In the genomic region with DNA sequence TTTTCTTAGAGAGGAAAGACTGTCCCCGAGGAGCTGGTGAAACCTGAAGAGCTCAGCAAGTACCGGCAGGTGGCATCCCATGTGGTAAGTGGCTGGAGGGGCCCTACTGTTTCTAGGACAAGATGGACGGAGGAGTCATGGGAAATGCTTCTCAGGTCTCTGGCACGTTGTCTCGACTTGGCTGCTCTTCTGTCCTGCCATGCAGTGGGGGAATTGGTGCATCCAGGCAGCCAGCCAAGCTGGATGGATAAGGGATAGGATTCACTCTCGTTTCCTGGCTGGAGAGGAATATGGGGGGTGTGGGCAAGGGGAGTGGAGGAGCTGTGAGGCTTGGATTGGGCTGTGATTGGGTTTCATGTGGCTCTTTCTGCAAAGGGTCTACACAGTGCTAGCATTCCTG, we compare ENCODE assay signal across 25 mouse cellular contexts. TPM values are rescaled to one million over a fixed set of nuclear protein-coding genes. Genes with fewer than 3 reads are reported as not detected.
A peak's percentile ranks its signal among the peaks of the same experiment; 100 is the strongest.
DNase-seq lines count a peak whose midpoint lies in the region; ATAC-seq and TF ChIP-seq lines count a peak whose summit lies in the region.
"Had no signal": no experiment of that assay in that cellular context is flagged by ENCODE, and none has a peak within 500 bp of the region (broad histone marks: within the 10 kb centered on the region; RNA-seq: fewer than 3 reads in every experiment).

No protein-coding gene starts in this region.

- H3K9me3 ChIP-seq in heart, embryonic 12.5 days (replicated peaks) = no peaks in the 10 kb centered on the region
- H3K9me3 ChIP-seq in kidney, embryonic 16.5 days (ENCODE audit: low read length) = no peaks in the 10 kb centered on the region
- H3K9me3 ChIP-seq: embryonic facial prominence, embryonic 12.5 days; hindbrain, embryonic 15.5 days; midbrain, embryonic 13.5 days had no signal

- peaks cover 31% of the 10 kb centered on the region for H3K36me3 ChIP-seq in heart, adult 2 months (ENCODE audit: control insufficient read depth, insufficient read depth, low read length)
- H3K36me3 ChIP-seq in heart, embryonic 12.5 days = peaks cover 77% of the 10 kb centered on the region
- H3K36me3 ChIP-seq in kidney, embryonic 16.5 days (ENCODE audit: insufficient read depth, low read length) = peaks cover 66% of the 10 kb centered on the region

- TF ChIP-seq POLR2A in heart, adult 2 months (IDR thresholded peaks at IDR 0.05; ENCODE audit: insufficient read depth, low read depth, low read length) = no peak

- H3K79me2 ChIP-seq in heart, adult 2 months (replicated peaks; ENCODE audit: control insufficient read depth, insufficient read depth, low read length) = no peaks in the 10 kb centered on the region

- TF ChIP-seq EP300 in heart, adult 2 months (IDR thresholded peaks at IDR 0.05; ENCODE audit: insufficient read depth, low read depth, low read length) = peak; percentile 72; the same call in 1 of the 2 replicates

- intact Hi-C loops in heart, adult 2 months (cut with DNase I) = no loop called here
- intact Hi-C loops in heart, postnatal 36 days (cut with DNase I) = no loop called here

- H3K27me3 ChIP-seq in heart, adult 2 months (ENCODE audit: control insufficient read depth, insufficient read depth, low read length) = no peaks in the 10 kb centered on the region
- no peaks in the 10 kb centered on the region for H3K27me3 ChIP-seq in heart, embryonic 12.5 days (replicated peaks)
- H3K27me3 ChIP-seq in kidney, embryonic 16.5 days (ENCODE audit: insufficient read depth, low read length) = no peaks in the 10 kb centered on the region
- H3K27me3 ChIP-seq: embryonic facial prominence, embryonic 12.5 days; hindbrain, embryonic 15.5 days; midbrain, embryonic 13.5 days had no signal

- H3K4me3 ChIP-seq in heart, adult 2 months = no peak overlapping the region
- H3K4me3 ChIP-seq in heart, embryonic 12.5 days = no peak overlapping the region
- H3K4me3 ChIP-seq in kidney, embryonic 16.5 days (ENCODE audit: low read length) = no peak overlapping the region
- H3K4me3 ChIP-seq: embryonic facial prominence, embryonic 12.5 days; hindbrain, embryonic 15.5 days; left cerebral cortex, adult 2 months; midbrain, embryonic 13.5 days had no signal

- H3K4me1 ChIP-seq in heart, adult 2 months (ENCODE audit: control insufficient read depth, insufficient read depth, low read length) = peaks cover 5% of the 10 kb centered on the region
- peaks cover 41% of the 10 kb centered on the region for H3K4me1 ChIP-seq in heart, embryonic 12.5 days (replicated peaks)
- peaks cover 24% of the 10 kb centered on the region for H3K4me1 ChIP-seq in kidney, embryonic 16.5 days (ENCODE audit: insufficient read depth, low read length)

- WGBS in heart, adult 2 months = 31% methylated on average over 6 of the region's 6 CpGs
- 79% methylated on average over 6 of the region's 6 CpGs for WGBS in heart, embryonic 12.5 days
- WGBS in kidney, embryonic 16.5 days = 77% methylated on average over 6 of the region's 6 CpGs

- H3K9ac ChIP-seq in heart, adult 2 months (ENCODE audit: low read depth, low read length) = no peak overlapping the region
- H3K9ac ChIP-seq in heart, embryonic 12.5 days = no peak overlapping the region
- no peak overlapping the region for H3K9ac ChIP-seq in kidney, embryonic 16.5 days (replicated peaks; ENCODE audit: low read length)
- H3K9ac ChIP-seq: embryonic facial prominence, embryonic 12.5 days; hindbrain, embryonic 15.5 days; midbrain, embryonic 13.5 days had no signal

- ATAC-seq in heart, embryonic 12.5 days (ENCODE audit: insufficient number of reproducible peaks, low FRiP score) = no peak
- ATAC-seq in kidney, embryonic 16.5 days (ENCODE audit: low FRiP score, low TSS enrichment) = no peak
- ATAC-seq: intestine, postnatal 0 days; midbrain, embryonic 13.5 days had no signal

- no peak overlapping the region; the same call in 1 of the 2 replicates for H3K27ac ChIP-seq in heart, adult 2 months
- no peak overlapping the region for H3K27ac ChIP-seq in heart, embryonic 12.5 days (ENCODE audit: poor library complexity, severe bottlenecking)
- no peak overlapping the region for H3K27ac ChIP-seq in kidney, embryonic 16.5 days (ENCODE audit: low read length)
- H3K27ac ChIP-seq: embryonic facial prominence, embryonic 12.5 days; hindbrain, embryonic 15.5 days; left cerebral cortex, adult 2 months; macrophage; midbrain, embryonic 13.5 days; stomach, postnatal 0 days had no signal

- H3K4me2 ChIP-seq in heart, embryonic 12.5 days = no peak overlapping the region
- H3K4me2 ChIP-seq in kidney, embryonic 16.5 days (replicated peaks; ENCODE audit: low read depth, low read length) = no peak overlapping the region
- H3K4me2 ChIP-seq: embryonic facial prominence, embryonic 12.5 days; hindbrain, embryonic 15.5 days; midbrain, embryonic 13.5 days had no signal

- TF ChIP-seq CTCF in heart, adult 2 months (IDR thresholded peaks at IDR 0.05) = peak; percentile 26; the same call in 1 of the 2 replicates

- DNase-seq in heart, adult 2 months = peak; percentile 61 to 77
- peak; percentile 46 to 54 for DNase-seq in right cerebral cortex, postnatal 10 days (ENCODE audit: low spot score in 2 of 2)
- DNase-seq in right cerebral cortex, postnatal 4 days = no peak
- DNase-seq in gastrocnemius, postnatal 25 days = peak; percentile 61
- DNase-seq in heart, postnatal 36 days = peak; percentile 57 to 62
- no peak for DNase-seq in ovary, postnatal 14 days (ENCODE audit: low spot score)
- DNase-seq: adrenal gland, postnatal 14 days; B cell, adult 2 months; cerebellum, adult 18-20 months; kidney, postnatal 14 days; liver; lung, adult 2 months; thymus, postnatal 36 days had no signal

RNA-seq across cellular contexts. Expression of a gene that starts 5.3 kb away (rescaled TPM):
- total RNA-seq in heart, adult 2 months (2021) = 100 to 1,000 TPM; 216 to 243 TPM
- 432 and 512 TPM in 2 replicates for polyA plus RNA-seq in heart, adult 2 months (2012; rRNA removed)
- polyA plus RNA-seq in heart, embryonic 12.5 days (2016; fragmentation: Nextera tagmentation; extraction: Ambion mirVana) = 24.9 and 26.2 TPM in 2 replicates
- total RNA-seq in gastrocnemius, postnatal 25 days (2021) = 100 to 1,000 TPM; 149 to 172 TPM
- total RNA-seq in heart, postnatal 36 days (2021) = 100 to 1,000 TPM; 218 to 273 TPM
- polyA plus RNA-seq in kidney, embryonic 16.5 days (2015; fragmentation: Nextera tagmentation; extraction: Ambion mirVana) = 47.6 and 51.3 TPM in 2 replicates

RNA-seq across cellular contexts. Expression of a gene that starts 18.5 kb away (rescaled TPM):
- total RNA-seq in heart, adult 2 months (2021) = 100 to 1,000 TPM; 101 to 109 TPM
- 160 and 196 TPM in 2 replicates for polyA plus RNA-seq in heart, adult 2 months (2012; rRNA removed)
- 67.4 and 70.9 TPM in 2 replicates for polyA plus RNA-seq in heart, embryonic 12.5 days (2016; fragmentation: Nextera tagmentation; extraction: Ambion mirVana)
- total RNA-seq in gastrocnemius, postnatal 25 days (2021) = 100 to 1,000 TPM; 190 to 210 TPM
- total RNA-seq in heart, postnatal 36 days (2021) = 100 to 1,000 TPM in 1 of 2 experiments, 10 to 100 TPM in 1; 97.4 to 107 TPM
- 115 and 118 TPM in 2 replicates for polyA plus RNA-seq in kidney, embryonic 16.5 days (2015; fragmentation: Nextera tagmentation; extraction: Ambion mirVana)

RNA-seq across cellular contexts. Expression of a gene that starts 20.1 kb away (rescaled TPM):
- total RNA-seq in heart, adult 2 months (2021) = not detected
- polyA plus RNA-seq in heart, adult 2 months (2012; rRNA removed) = not detected in 2 replicates
- polyA plus RNA-seq in heart, embryonic 12.5 days (2016; fragmentation: Nextera tagmentation; extraction: Ambion mirVana) = not detected in 2 replicates
- total RNA-seq in gastrocnemius, postnatal 25 days (2021) = not detected
- not detected for total RNA-seq in heart, postnatal 36 days (2021)
- not detected in 2 replicates for polyA plus RNA-seq in kidney, embryonic 16.5 days (2015; fragmentation: Nextera tagmentation; extraction: Ambion mirVana)
- total RNA-seq: adrenal gland, postnatal 14 days; granulocyte monocyte progenitor cell, adult 5-6 weeks; layer of hippocampus, adult 8-10 months; left cerebral cortex, adult 2 months had no signal
- polyA plus RNA-seq: cortical plate, adult 2 months; intestine, postnatal 0 days; macrophage; midbrain, embryonic 13.5 days had no signal

RNA-seq across cellular contexts. Expression of a gene that starts 30.6 kb away (rescaled TPM):
- total RNA-seq in heart, adult 2 months (2021) = 10 to 100 TPM; 10.7 to 12.0 TPM
- 11.1 and 11.5 TPM in 2 replicates for polyA plus RNA-seq in heart, adult 2 months (2012; rRNA removed)
- 61.5 and 62.2 TPM in 2 replicates for polyA plus RNA-seq in heart, embryonic 12.5 days (2016; fragmentation: Nextera tagmentation; extraction: Ambion mirVana)
- 1 to 10 TPM; 5.8 to 8.4 TPM for total RNA-seq in gastrocnemius, postnatal 25 days (2021)
- 10 to 100 TPM; 12.4 to 14.8 TPM for total RNA-seq in heart, postnatal 36 days (2021)
- polyA plus RNA-seq in kidney, embryonic 16.5 days (2015; fragmentation: Nextera tagmentation; extraction: Ambion mirVana) = 88.6 and 94.4 TPM in 2 replicates

RNA-seq across cellular contexts. Expression of a gene that starts 36.6 kb away (rescaled TPM):
- total RNA-seq in heart, adult 2 months (2021) = not detected
- 0.09 and 0.10 TPM in 2 replicates for polyA plus RNA-seq in heart, adult 2 months (2012; rRNA removed)
- 0.09 TPM in 1 of 2 replicates, not detected in the other for polyA plus RNA-seq in heart, embryonic 12.5 days (2016; fragmentation: Nextera tagmentation; extraction: Ambion mirVana)
- total RNA-seq in gastrocnemius, postnatal 25 days (2021) = not detected
- total RNA-seq in heart, postnatal 36 days (2021) = under 1 TPM in 1 of 2 experiments, not detected in 1; 0.14 TPM
- 0.10 TPM in 1 of 2 replicates, not detected in the other for polyA plus RNA-seq in kidney, embryonic 16.5 days (2015; fragmentation: Nextera tagmentation; extraction: Ambion mirVana)
- total RNA-seq: adrenal gland, postnatal 14 days; granulocyte monocyte progenitor cell, adult 5-6 weeks had no signal
- polyA plus RNA-seq: intestine, postnatal 0 days; macrophage had no signal

Comparison
In these comparisons a context has a peak if more than half of its experiments do, and no peak if none do; other contexts are left out.
1. DNase-seq: peak in heart, adult 2 months (2 of 2), right cerebral cortex, postnatal 10 days (2 of 2), gastrocnemius, postnatal 25 days (single experiment) and heart, postnatal 36 days (2 of 2); none in right cerebral cortex, postnatal 4 days (single experiment) and ovary, postnatal 14 days (single experiment).